In genomic region chr5:139129572-139130151, GRCm38 (mm10) we compare ENCODE assay signal across 9 mouse cellular contexts. TPM values are rescaled to one million over a fixed set of nuclear protein-coding genes. Genes with fewer than 3 reads are reported as not detected.
A peak's percentile ranks its signal among the peaks of the same experiment; 100 is the strongest.
DNase-seq lines count a peak whose midpoint lies in the region; ATAC-seq and TF ChIP-seq lines count a peak whose summit lies in the region.
"Had no signal": no experiment of that assay in that cellular context is flagged by ENCODE, and none has a peak within 500 bp of the region (broad histone marks: within the 10 kb centered on the region; RNA-seq: fewer than 3 reads in every experiment).

No protein-coding gene starts in this region.

- TF ChIP-seq CTCF in midbrain, postnatal 0 days (IDR thresholded peaks at IDR 0.05) = no peak

- H3K4me1 ChIP-seq in lung, embryonic 15.5 days = peaks cover 8% of the 10 kb centered on the region
- H3K4me1 ChIP-seq in midbrain, postnatal 0 days (ENCODE audit: insufficient read depth, low read length) = peaks cover 5% of the 10 kb centered on the region; the same call in 1 of the 2 replicates

- H3K4me3 ChIP-seq in lung, embryonic 15.5 days = peak overlapping the region; percentile 55
- peak overlapping the region; percentile 47 for H3K4me3 ChIP-seq in midbrain, postnatal 0 days (ENCODE audit: low read depth, low read length)

- no peaks in the 10 kb centered on the region; the same call in 1 of the 2 replicates for H3K27me3 ChIP-seq in lung, embryonic 15.5 days
- no peaks in the 10 kb centered on the region for H3K27me3 ChIP-seq in midbrain, postnatal 0 days (ENCODE audit: insufficient read depth, low read length)

- intact Hi-C loops in left cerebral cortex, postnatal 10 days (cut with DNase I) = no loop called here

- H3K36me3 ChIP-seq in lung, embryonic 15.5 days = no peaks in the 10 kb centered on the region
- H3K36me3 ChIP-seq in midbrain, postnatal 0 days (ENCODE audit: insufficient read depth, low read length) = peaks cover 9% of the 10 kb centered on the region

- no peak overlapping the region for H3K27ac ChIP-seq in lung, embryonic 15.5 days
- peak overlapping the region; percentile 84 for H3K27ac ChIP-seq in midbrain, postnatal 0 days (ENCODE audit: low read depth, low read length)
- H3K27ac ChIP-seq: macrophage had no signal

- no peaks in the 10 kb centered on the region for H3K9me3 ChIP-seq in lung, embryonic 15.5 days
- H3K9me3 ChIP-seq in midbrain, postnatal 0 days (ENCODE audit: low read length) = no peaks in the 10 kb centered on the region

- peak overlapping the region; percentile 92 for H3K4me2 ChIP-seq in lung, embryonic 15.5 days
- H3K4me2 ChIP-seq in midbrain, postnatal 0 days (ENCODE audit: low read depth, low read length, poor library complexity, severe bottlenecking) = peak overlapping the region; percentile 77

- H3K9ac ChIP-seq in lung, embryonic 15.5 days = peak overlapping the region; percentile 52
- peak overlapping the region; percentile 93 for H3K9ac ChIP-seq in midbrain, postnatal 0 days (replicated peaks; ENCODE audit: low read length, poor library complexity, severe bottlenecking)

- 4% methylated on average over 44 of the region's 55 CpGs for WGBS in lung, embryonic 15.5 days
- 4% methylated on average over 17 of the region's 55 CpGs for WGBS in midbrain, postnatal 0 days

- DNase-seq in lung, postnatal 36 days = no peak
- peak; percentile 69 to 75 for DNase-seq in cerebellum, postnatal 10 days
- peak; percentile 73 to 74 for DNase-seq in frontal cortex, postnatal 36 days (ENCODE audit: low spot score in 2 of 2)
- peak; percentile 29 to 67 for DNase-seq in left cerebral cortex, postnatal 10 days (ENCODE audit: extremely low spot score in 1 of 2, low spot score in 2 of 2)
- DNase-seq in midbrain, postnatal 0 days (ENCODE audit: low spot score) = peak; percentile 68
- no peak for DNase-seq in ovary, adult 18-20 months (ENCODE audit: low spot score)

- peak; percentile 70; the same call in 1 of the 2 replicates for ATAC-seq in lung, embryonic 15.5 days (ENCODE audit: borderline replicate concordance, extremely low read depth, low FRiP score, low TSS enrichment)
- ATAC-seq in midbrain, postnatal 0 days (ENCODE audit: low FRiP score) = peak; percentile 90
- ATAC-seq in activated CD4-positive, CD25-positive, alpha-beta regulatory T cell, adult 4 months = no peak

RNA-seq across cellular contexts. Expression of gene Prkar1b, which starts 20.1 kb away (rescaled TPM):
- polyA plus RNA-seq in lung, embryonic 15.5 days (2015; fragmentation: Nextera tagmentation; extraction: Ambion mirVana) = 16.0 and 16.9 TPM in 2 replicates
- total RNA-seq in left cerebral cortex, postnatal 10 days (2021) = 100 to 1,000 TPM; 499 to 505 TPM
- 312 and 397 TPM in 2 replicates for total RNA-seq in midbrain, postnatal 0 days (2014; rRNA removed)
- polyA plus RNA-seq in midbrain, postnatal 0 days (2015; fragmentation: Nextera tagmentation; extraction: Ambion mirVana) = 415 and 445 TPM in 2 replicates
- 1 to 10 TPM; 2.6 to 5.4 TPM for polyA plus RNA-seq in activated CD4-positive, CD25-positive, alpha-beta regulatory T cell, adult 4 months (2017; shearing (Covaris generic))

RNA-seq across cellular contexts. Expression of gene Dnaaf5, which starts 20.4 kb away (rescaled TPM):
- polyA plus RNA-seq in lung, embryonic 15.5 days (2015; fragmentation: Nextera tagmentation; extraction: Ambion mirVana) = 6.4 and 6.6 TPM in 2 replicates
- total RNA-seq in left cerebral cortex, postnatal 10 days (2021) = 1 to 10 TPM; 6.3 to 6.7 TPM
- 11.6 and 14.0 TPM in 2 replicates for total RNA-seq in midbrain, postnatal 0 days (2014; rRNA removed)
- 1.9 and 2.9 TPM in 2 replicates for polyA plus RNA-seq in midbrain, postnatal 0 days (2015; fragmentation: Nextera tagmentation; extraction: Ambion mirVana)
- polyA plus RNA-seq in activated CD4-positive, CD25-positive, alpha-beta regulatory T cell, adult 4 months (2017; shearing (Covaris generic)) = 10 to 100 TPM in 1 of 2 experiments, 1 to 10 TPM in 1; 9.3 to 14.7 TPM

Comparison
In these comparisons a context has a peak if more than half of its experiments do, and no peak if none do; other contexts are left out.
1. DNase-seq: peak in cerebellum, postnatal 10 days (2 of 2), frontal cortex, postnatal 36 days (2 of 2), left cerebral cortex, postnatal 10 days (2 of 2) and midbrain, postnatal 0 days (single experiment); none in lung, postnatal 36 days (single experiment) and ovary, adult 18-20 months (single experiment).
2. RNA of gene Prkar1b, which starts 20.1 kb away (polyA plus RNA-seq): 415 to 445 TPM in midbrain, postnatal 0 days; 16.0 to 16.9 TPM in lung, embryonic 15.5 days and 2.6 to 5.4 TPM in activated CD4-positive, CD25-positive, alpha-beta regulatory T cell, adult 4 months; every median in the first group is over 10 times any median in the second.